Comparison of ENCODE assay signal across 8 mouse cellular contexts in genomic region chr4:129928124-129928751, GRCm38 (mm10). TPM values are rescaled to one million over a fixed set of nuclear protein-coding genes. Genes with fewer than 3 reads are reported as not detected.
A peak's percentile ranks its signal among the peaks of the same experiment; 100 is the strongest.
DNase-seq lines count a peak whose midpoint lies in the region; ATAC-seq and TF ChIP-seq lines count a peak whose summit lies in the region.

No protein-coding gene starts in this region.

- peak; percentile 69 for DNase-seq in G1E (ENCODE audit: low spot score)
- peak; percentile 33 for DNase-seq in cerebellum, adult 11-12 months
- DNase-seq in forebrain, postnatal 0 days, result peak; percentile 68
- peak; percentile 94 for DNase-seq in heart, postnatal 4 days
- peak; percentile 74 to 91 for DNase-seq in layer of hippocampus, adult 2 months (ENCODE audit: low spot score in 2 of 2)
- peak; percentile 84 for DNase-seq in ovary, postnatal 36 days (ENCODE audit: low spot score)
- DNase-seq in thymus, postnatal 25 days, result peak; percentile 93

- peak; percentile 73 for TF ChIP-seq CTCF in G1E (IDR thresholded peaks at IDR 0.05; ENCODE audit: low read depth, low read length)
- TF ChIP-seq CTCF in forebrain, postnatal 0 days (IDR thresholded peaks at IDR 0.05; ENCODE audit: low read depth), result peak; percentile 85
- peak; percentile 100 for TF ChIP-seq CTCF in layer of hippocampus, adult 2 months (conservative IDR thresholded peaks at IDR 0.05)

- no peak overlapping the region for H3K27ac ChIP-seq in forebrain, postnatal 0 days (ENCODE audit: low read depth, low read length)
- peak overlapping the region; percentile 24; the same call in 1 of the 2 replicates for H3K27ac ChIP-seq in layer of hippocampus, adult 2 months
- H3K27ac ChIP-seq in lung, embryonic 16.5 days (ENCODE audit: low read length), result no peak overlapping the region

- WGBS in forebrain, postnatal 0 days, result 5% methylated on average over 19 of the region's 19 CpGs
- 2% methylated on average over 19 of the region's 19 CpGs for WGBS in lung, embryonic 16.5 days

- H3K27me3 ChIP-seq in G1E (ENCODE audit: insufficient read depth, low read length), result peaks cover 37% of the 10 kb centered on the region
- no peaks in the 10 kb centered on the region for H3K27me3 ChIP-seq in forebrain, postnatal 0 days (ENCODE audit: insufficient read depth, low read length)
- H3K27me3 ChIP-seq in lung, embryonic 16.5 days (ENCODE audit: control insufficient read depth, insufficient read depth, low read depth, low read length), result no peaks in the 10 kb centered on the region

- peaks cover 8% of the 10 kb centered on the region; the same call in 1 of the 2 replicates for H3K4me1 ChIP-seq in G1E (ENCODE audit: insufficient read depth, low read depth, low read length)
- H3K4me1 ChIP-seq in forebrain, postnatal 0 days (ENCODE audit: insufficient read depth), result no peaks in the 10 kb centered on the region
- H3K4me1 ChIP-seq in lung, embryonic 16.5 days (replicated peaks; ENCODE audit: control insufficient read depth, insufficient read depth, low read length), result no peaks in the 10 kb centered on the region; the same call in 1 of the 2 replicates

- no peaks in the 10 kb centered on the region for H3K36me3 ChIP-seq in G1E (replicated peaks)
- no peaks in the 10 kb centered on the region for H3K36me3 ChIP-seq in forebrain, postnatal 0 days (ENCODE audit: insufficient read depth)
- no peaks in the 10 kb centered on the region for H3K36me3 ChIP-seq in lung, embryonic 16.5 days (ENCODE audit: control insufficient read depth, insufficient read depth, low read length)

- no peaks in the 10 kb centered on the region for H3K9me3 ChIP-seq in G1E (replicated peaks)
- no peaks in the 10 kb centered on the region for H3K9me3 ChIP-seq in forebrain, postnatal 0 days (ENCODE audit: low read length)
- no peaks in the 10 kb centered on the region for H3K9me3 ChIP-seq in lung, embryonic 16.5 days (ENCODE audit: control insufficient read depth, low read length)

- peak overlapping the region; percentile 30; the same call in 1 of the 2 replicates for H3K4me2 ChIP-seq in forebrain, postnatal 0 days (ENCODE audit: low read depth)
- peak overlapping the region; percentile 52 for H3K4me2 ChIP-seq in lung, embryonic 16.5 days (ENCODE audit: low read depth, low read length)

- no peak overlapping the region; the same call in 1 of the 2 replicates for H3K4me3 ChIP-seq in G1E (ENCODE audit: low read depth, low read length)
- H3K4me3 ChIP-seq in forebrain, postnatal 0 days (ENCODE audit: low read depth, low read length), result no peak overlapping the region
- peak overlapping the region; percentile 45 for H3K4me3 ChIP-seq in layer of hippocampus, adult 2 months
- peak overlapping the region; percentile 20; the same call in 1 of the 2 replicates for H3K4me3 ChIP-seq in lung, embryonic 16.5 days (ENCODE audit: low read length)

- no peak; the same call in 1 of the 2 replicates for ATAC-seq in G1E (ENCODE audit: extremely low read depth, insufficient number of reproducible peaks, low FRiP score, poor library complexity, severe bottlenecking)
- ATAC-seq in forebrain, postnatal 0 days, result peak; percentile 60
- ATAC-seq in lung, embryonic 16.5 days (ENCODE audit: low read depth), result peak; percentile 73

- H3K9ac ChIP-seq in forebrain, postnatal 0 days, result no peak overlapping the region
- H3K9ac ChIP-seq in lung, embryonic 16.5 days (ENCODE audit: low read length), result no peak overlapping the region

RNA-seq across cellular contexts. Expression of gene Spocd1, which starts 0.8 kb away (rescaled TPM):
- not detected in 2 replicates for total RNA-seq in G1E (2014; fragmentation: Nextera tagmentation)
- total RNA-seq in G1E (2017), result not detected in 2 replicates
- not detected in 2 replicates for polyA plus RNA-seq in G1E (2012)
- not detected in 2 replicates for total RNA-seq in forebrain, postnatal 0 days (2014; rRNA removed)
- 0.05 TPM in 1 of 2 replicates, not detected in the other for polyA plus RNA-seq in forebrain, postnatal 0 days (2015; fragmentation: Nextera tagmentation; extraction: Ambion mirVana)
- total RNA-seq in heart, postnatal 4 days (2021), result under 1 TPM in 1 of 2 experiments, not detected in 1; 0.11 TPM
- total RNA-seq in layer of hippocampus, adult 2 months (2021), result 1 to 10 TPM in 1 of 2 experiments, under 1 TPM in 1; 0.42 to 1.0 TPM
- polyA plus RNA-seq in lung, embryonic 16.5 days (2015; fragmentation: Nextera tagmentation; extraction: Ambion mirVana), result not detected in 2 replicates

RNA-seq across cellular contexts. Expression of gene Adgrb2, which starts 56.4 kb away (rescaled TPM):
- total RNA-seq in G1E (2014; fragmentation: Nextera tagmentation), result not detected in 2 replicates
- total RNA-seq in G1E (2017), result 0.71 TPM in 1 of 2 replicates, not detected in the other
- not detected in 2 replicates for polyA plus RNA-seq in G1E (2012)
- total RNA-seq in forebrain, postnatal 0 days (2014; rRNA removed), result 195 and 216 TPM in 2 replicates
- 15.8 and 18.3 TPM in 2 replicates for polyA plus RNA-seq in forebrain, postnatal 0 days (2015; fragmentation: Nextera tagmentation; extraction: Ambion mirVana)
- 1 to 10 TPM; 5.5 to 6.6 TPM for total RNA-seq in heart, postnatal 4 days (2021)
- total RNA-seq in layer of hippocampus, adult 2 months (2021), result 100 to 1,000 TPM; 549 to 563 TPM
- 0.40 and 1.0 TPM in 2 replicates for polyA plus RNA-seq in lung, embryonic 16.5 days (2015; fragmentation: Nextera tagmentation; extraction: Ambion mirVana)

Comparison
In these comparisons a context has a peak if more than half of its experiments do, and no peak if none do; other contexts are left out.
1. DNase-seq: peak in every context shown above with its lines; median percentile 94 in heart, postnatal 4 days; 93 in thymus, postnatal 25 days; 84 in ovary, postnatal 36 days; 82 in layer of hippocampus, adult 2 months; 69 in G1E; 68 in forebrain, postnatal 0 days; 33 in cerebellum, adult 11-12 months.
2. H3K4me3 ChIP-seq: peak in layer of hippocampus, adult 2 months (single experiment) and lung, embryonic 16.5 days (single experiment); none in G1E (single experiment) and forebrain, postnatal 0 days (single experiment).
3. RNA of gene Adgrb2, which starts 56.4 kb away (total RNA-seq): 549 to 563 TPM in layer of hippocampus, adult 2 months and 195 to 216 TPM in forebrain, postnatal 0 days; 5.5 to 6.6 TPM in heart, postnatal 4 days and 0.71 TPM in G1E; every median in the first group is over 10 times any median in the second.
4. Peak in every context shown above with its lines, with median percentiles within 50 percentile points of each other: CTCF ChIP-seq.